Mouse (Mus musculus): Measurements from ENCODE around the gene Slc25a10. TPM values are rescaled to one million over a fixed set of nuclear protein-coding genes. Genes with fewer than 3 reads are reported as not detected.

The Slc25a10 gene
- polyA plus RNA-seq, 1 experiment = not detected

DNA sequence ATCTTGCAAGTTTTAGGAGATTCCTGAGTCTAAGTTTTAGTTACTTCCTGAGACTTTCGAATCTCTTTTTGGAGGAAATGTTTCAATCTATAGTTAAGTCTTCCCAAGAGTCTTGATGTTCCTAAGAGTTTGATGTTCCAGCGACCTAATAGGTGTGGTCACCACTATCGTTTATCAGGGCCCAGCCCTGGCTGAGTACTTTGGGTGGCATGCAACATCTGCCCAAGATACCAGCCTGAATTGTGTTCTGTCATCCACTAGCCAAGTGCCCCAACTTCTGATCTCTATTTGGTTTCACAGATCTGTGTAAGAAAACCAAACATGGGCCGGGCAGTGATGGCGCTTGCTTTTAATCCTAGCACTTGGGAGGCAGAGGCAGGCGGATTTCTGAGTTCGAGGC lies 36.2 kb upstream of the Slc25a10 start:
- Histone ChIP-seq H3K4me1 (ENCODE audit: control insufficient read depth, insufficient read depth, low read length) (peaks cover 8% of the 10 kb centered on the region), H3K4me3 (ENCODE audit: insufficient read depth, low read depth, low read length) (no peak overlapping the region), H3K27ac (ENCODE audit: insufficient read depth, low read depth, low read length) (no peak overlapping the region)
- 94% methylated on average over 7 of the region's 7 CpGs for WGBS
- TF ChIP-seq CTCF (IDR thresholded peaks at IDR 0.05; ENCODE audit: insufficient read depth, low read depth, low read length) (no peak), POLR2A (IDR thresholded peaks at IDR 0.05; ENCODE audit: insufficient read depth, low read depth, low read length) (no peak)

DNA sequence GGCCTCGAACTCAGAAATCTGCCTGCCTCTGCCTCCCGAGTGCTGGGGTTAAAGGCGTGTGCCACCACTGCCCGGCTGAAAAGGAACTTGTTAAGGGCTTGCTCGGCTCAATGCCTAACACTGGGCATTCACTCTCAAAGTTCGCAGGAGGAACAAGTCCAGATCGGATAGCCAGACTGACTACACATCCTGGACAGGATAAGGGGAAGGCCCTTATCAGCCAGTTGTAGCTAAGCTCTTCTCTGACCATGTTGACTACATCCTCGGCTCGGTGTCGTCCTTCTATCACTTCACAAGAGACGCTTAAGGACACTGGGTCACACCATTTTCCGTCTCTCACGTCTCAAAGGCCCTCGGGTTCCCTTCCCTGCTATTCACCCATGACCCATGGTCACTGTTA lies 34.3 kb upstream of the Slc25a10 start:
- peak overlapping the region; percentile 59 for H3K27ac ChIP-seq (ENCODE audit: insufficient read depth, low read depth, low read length)
- TF ChIP-seq CTCF (IDR thresholded peaks at IDR 0.05; ENCODE audit: insufficient read depth, low read depth, low read length) = no peak
- TF ChIP-seq POLR2A (IDR thresholded peaks at IDR 0.05; ENCODE audit: insufficient read depth, low read depth, low read length) = no peak
- peak overlapping the region; percentile 67 for H3K4me3 ChIP-seq (ENCODE audit: insufficient read depth, low read depth, low read length)
- peaks cover 8% of the 10 kb centered on the region for H3K4me1 ChIP-seq (ENCODE audit: control insufficient read depth, insufficient read depth, low read length)
- 16% methylated on average over 14 of the region's 14 CpGs for WGBS

GRCm38 (mm10) chr11:120457772-120458751 lies 33.6 kb upstream of the Slc25a10 start, which contains the start of the genes Oxld1 and Ccdc137:
TSS of gene Oxld1 (minus strand) at chr11:120458068.
TSS of gene Ccdc137 (plus strand) at chr11:120458115.
- 3% methylated on average over 62 of the region's 62 CpGs for WGBS

DNA sequence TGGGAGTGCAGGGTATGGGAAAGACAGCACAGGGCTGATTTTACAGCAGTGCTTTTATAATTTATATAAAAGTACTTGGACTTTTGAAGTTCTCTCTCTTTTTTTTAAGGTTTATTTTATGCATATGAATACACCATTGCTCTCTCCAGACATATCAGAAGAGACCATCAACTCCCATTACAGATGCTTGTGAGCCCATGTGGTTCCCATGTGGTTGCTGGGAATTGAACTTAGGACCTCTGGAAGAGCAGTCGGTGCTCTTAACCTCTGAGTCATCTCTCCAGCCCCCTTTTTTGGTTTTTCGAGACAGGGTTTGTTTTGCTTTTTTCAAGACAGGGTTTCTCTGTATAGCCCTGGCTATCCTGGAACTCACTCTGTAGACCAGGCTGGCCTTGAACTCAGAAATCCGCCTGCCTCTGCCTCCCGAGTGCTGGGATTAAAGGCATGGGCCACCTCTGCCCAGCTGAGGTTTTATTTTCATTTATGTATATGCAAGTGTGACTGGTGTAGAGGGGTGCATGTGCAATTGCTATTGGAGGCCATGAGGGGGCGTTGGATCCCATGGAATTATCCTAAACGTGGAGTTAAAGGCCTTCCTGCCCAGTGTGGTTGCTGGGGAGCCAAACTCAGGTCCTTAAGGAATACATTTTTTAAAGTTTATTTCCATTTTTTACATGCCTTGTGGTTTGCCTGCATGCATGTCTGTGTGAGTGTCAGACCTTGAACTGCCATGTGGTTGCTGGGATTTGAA lies 32.6 kb upstream of the Slc25a10 start:
- peaks cover 8% of the 10 kb centered on the region for H3K4me1 ChIP-seq (ENCODE audit: control insufficient read depth, insufficient read depth, low read length)
- TF ChIP-seq CTCF (IDR thresholded peaks at IDR 0.05; ENCODE audit: insufficient read depth, low read depth, low read length) (no peak), POLR2A (IDR thresholded peaks at IDR 0.05; ENCODE audit: insufficient read depth, low read depth, low read length) (no peak)
- peak overlapping the region; percentile 67 for H3K4me3 ChIP-seq (ENCODE audit: insufficient read depth, low read depth, low read length)
- H3K27ac ChIP-seq (ENCODE audit: insufficient read depth, low read depth, low read length) = no peak overlapping the region
- WGBS = 66% methylated on average over 6 of the region's 6 CpGs

More at GRCm38 (mm10) chr11:120457772-120458751, 33.6 kb upstream of the Slc25a10 start, which contains the start of the genes Oxld1 and Ccdc137:
- peak within 1 kb of the TSS; percentile 59 for H3K27ac ChIP-seq (ENCODE audit: insufficient read depth, low read depth, low read length)
- peak within 1 kb of the TSS; percentile 67 for H3K4me3 ChIP-seq (ENCODE audit: insufficient read depth, low read depth, low read length)
- TF ChIP-seq CTCF (IDR thresholded peaks at IDR 0.05; ENCODE audit: insufficient read depth, low read depth, low read length) (no peak), POLR2A (IDR thresholded peaks at IDR 0.05; ENCODE audit: insufficient read depth, low read depth, low read length) (peak; percentile 92)
- H3K4me1 ChIP-seq (ENCODE audit: control insufficient read depth, insufficient read depth, low read length) = peaks cover 8% of the 10 kb centered on the region

DNA sequence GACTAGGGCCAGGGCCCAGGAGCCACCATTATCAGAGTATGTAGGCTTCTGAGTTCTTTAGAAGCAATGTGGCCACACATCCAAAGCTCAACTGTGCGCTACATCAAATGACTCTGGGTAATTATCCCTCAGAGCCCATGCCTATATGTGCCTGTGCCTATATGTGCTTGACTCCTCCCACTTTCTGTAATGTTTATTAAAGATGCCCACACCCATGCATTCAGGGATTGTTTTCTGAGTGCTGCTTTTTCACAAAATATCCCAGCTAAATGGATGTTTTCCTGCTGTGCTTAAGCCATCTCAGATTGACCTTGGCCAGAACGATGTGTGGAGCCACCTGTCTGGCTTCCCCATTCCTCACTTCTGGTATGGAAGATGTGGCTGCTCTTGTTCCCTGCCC lies 28.1 kb upstream of the Slc25a10 start:
- Histone ChIP-seq H3K4me1 (ENCODE audit: control insufficient read depth, insufficient read depth, low read length) (peaks cover 10% of the 10 kb centered on the region; the same call in 1 of the 2 replicates), H3K4me3 (ENCODE audit: insufficient read depth, low read depth, low read length) (no peak overlapping the region), H3K27ac (ENCODE audit: insufficient read depth, low read depth, low read length) (no peak overlapping the region)
- no peak for TF ChIP-seq CTCF (IDR thresholded peaks at IDR 0.05; ENCODE audit: insufficient read depth, low read depth, low read length)
- no peak for TF ChIP-seq POLR2A (IDR thresholded peaks at IDR 0.05; ENCODE audit: insufficient read depth, low read depth, low read length)
- WGBS = 80% methylated on average over 2 of the region's 2 CpGs

DNA sequence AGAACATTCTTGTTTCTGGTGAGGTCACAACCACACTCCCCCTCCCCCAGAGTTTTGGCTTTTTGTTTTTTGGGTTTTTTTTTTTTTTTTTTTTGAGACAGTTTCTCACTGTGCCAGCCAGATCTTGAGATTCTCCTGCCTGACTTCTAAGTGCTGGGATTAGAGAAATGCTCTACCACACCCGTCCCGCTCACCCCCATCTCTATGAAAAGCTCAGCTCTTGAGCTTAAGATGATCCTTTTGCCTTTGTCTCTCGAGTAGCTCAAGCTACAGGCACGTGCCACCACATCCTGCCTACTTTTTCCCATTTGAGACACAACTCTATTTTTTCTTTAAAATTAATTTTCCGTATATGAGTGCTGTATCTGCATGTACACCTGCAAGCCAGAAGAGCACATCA lies 27.3 kb upstream of the Slc25a10 start:
- H3K27ac ChIP-seq (ENCODE audit: insufficient read depth, low read depth, low read length) = no peak overlapping the region
- 82% methylated on average over 5 of the region's 5 CpGs for WGBS
- peaks cover 6% of the 10 kb centered on the region; the same call in 1 of the 2 replicates for H3K4me1 ChIP-seq (ENCODE audit: control insufficient read depth, insufficient read depth, low read length)
- TF ChIP-seq POLR2A (IDR thresholded peaks at IDR 0.05; ENCODE audit: insufficient read depth, low read depth, low read length) (no peak), CTCF (IDR thresholded peaks at IDR 0.05; ENCODE audit: insufficient read depth, low read depth, low read length) (no peak)
- H3K4me3 ChIP-seq (ENCODE audit: insufficient read depth, low read depth, low read length) = no peak overlapping the region

- Histone ChIP-seq H3K27ac (ENCODE audit: insufficient read depth, low read depth, low read length) (no peak overlapping the region), H3K4me1 (ENCODE audit: control insufficient read depth, insufficient read depth, low read length) (peaks cover 6% of the 10 kb centered on the region; the same call in 1 of the 2 replicates), H3K4me3 (ENCODE audit: insufficient read depth, low read depth, low read length) (no peak overlapping the region)
- no peak for TF ChIP-seq CTCF (IDR thresholded peaks at IDR 0.05; ENCODE audit: insufficient read depth, low read depth, low read length)
- 88% methylated on average over 4 of the region's 4 CpGs for WGBS
Measured at GRCm38 (mm10) chr11:120465521-120465920, 26.1 kb upstream of the Slc25a10 start.

DNA sequence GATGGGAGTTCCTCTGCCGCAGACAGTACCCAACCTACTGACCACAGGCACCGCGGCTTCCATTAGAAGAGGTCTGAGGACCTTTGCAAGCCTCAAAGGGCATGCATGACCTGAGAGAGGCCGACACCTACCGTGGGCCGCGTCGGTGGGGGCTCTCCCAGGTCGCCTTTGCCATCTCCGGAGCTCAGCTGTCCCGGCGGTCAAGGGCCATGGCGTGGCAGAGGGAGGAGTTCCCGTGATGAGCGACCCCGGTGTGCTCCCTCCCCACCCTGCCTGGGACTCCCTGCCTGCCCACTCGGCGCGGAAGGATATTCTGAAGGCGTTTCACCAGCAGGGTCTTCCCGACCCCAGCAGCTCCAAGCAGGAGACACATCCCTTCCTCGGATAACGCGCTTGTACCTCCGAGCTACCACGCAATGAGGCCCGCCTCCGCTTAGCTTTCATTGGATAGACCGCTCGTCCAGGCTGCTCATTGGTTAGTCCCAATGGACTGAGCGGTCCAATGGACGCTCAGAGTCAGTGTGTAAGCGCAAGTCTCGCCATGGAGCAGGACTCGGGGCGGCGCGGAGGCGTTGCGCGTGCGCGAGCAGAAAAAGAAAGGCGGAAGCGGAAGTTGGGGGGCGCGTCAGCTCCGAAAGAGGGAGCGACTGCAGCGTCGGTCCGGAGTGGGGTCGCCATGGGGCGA lies 24.4 kb upstream of the Slc25a10 start, which contains the start of gene Arl16:
TSS of gene Arl16 (minus strand) at position 557 of the 685 bp plus-strand sequence.
- H3K27ac ChIP-seq (ENCODE audit: insufficient read depth, low read depth, low read length) = peak within 1 kb of the TSS; percentile 64
- WGBS = under 1% methylated on average over 54 of the region's 54 CpGs
- peak within 1 kb of the TSS; percentile 96 for H3K4me3 ChIP-seq (ENCODE audit: insufficient read depth, low read depth, low read length)
- H3K4me1 ChIP-seq (ENCODE audit: control insufficient read depth, insufficient read depth, low read length) = peaks cover 6% of the 10 kb centered on the region; the same call in 1 of the 2 replicates
- TF ChIP-seq CTCF (IDR thresholded peaks at IDR 0.05; ENCODE audit: insufficient read depth, low read depth, low read length) = no peak
- peak; percentile 94 for TF ChIP-seq POLR2A (IDR thresholded peaks at IDR 0.05; ENCODE audit: insufficient read depth, low read depth, low read length)
